Mouse (Mus musculus): ENCODE results near the gene Rarb. TPM values are rescaled to one million over a fixed set of nuclear protein-coding genes. Genes with fewer than 3 reads are reported as not detected.
A peak's percentile ranks its signal among the peaks of the same experiment; 100 is the strongest.

Gene Rarb
- total RNA-seq, 2 experiments from 2014 or later = 21.4 to 23.0 TPM

DNA sequence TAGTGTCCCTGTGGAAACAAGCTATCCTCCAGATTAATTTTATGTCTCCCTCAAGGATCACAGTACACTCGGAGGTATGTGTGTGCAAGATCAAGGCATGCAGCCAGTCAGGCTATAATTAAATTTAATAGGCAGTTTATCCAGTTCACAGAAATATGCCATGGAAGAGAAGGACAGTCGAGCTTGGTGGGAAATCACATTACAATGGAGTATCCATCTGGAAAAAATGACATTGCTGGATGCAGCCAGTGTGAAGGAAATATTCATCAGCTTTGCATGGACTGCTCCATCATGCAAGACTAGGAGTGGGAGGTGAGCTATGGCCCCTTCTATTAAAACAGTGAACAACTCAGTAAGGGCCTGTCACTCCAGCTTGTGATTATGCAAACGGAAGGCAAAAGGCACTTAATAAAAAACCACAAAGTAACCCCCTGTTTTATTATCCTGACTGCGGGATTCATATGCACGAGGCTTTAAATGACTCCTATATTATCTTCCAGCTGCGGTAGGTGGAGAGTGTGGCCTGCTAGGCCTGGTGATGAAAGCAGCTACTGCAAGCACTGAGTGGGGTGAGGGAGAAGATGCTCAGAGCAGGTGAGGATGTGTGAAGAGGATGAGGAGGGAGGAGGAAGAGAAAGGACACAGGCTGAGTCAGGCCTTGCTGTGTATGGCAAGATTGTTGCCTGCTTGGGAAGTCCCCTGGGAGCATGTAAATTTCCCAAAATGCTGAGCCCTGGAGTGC is 379.4 kb downstream of the Rarb start:
- DNase-seq (ENCODE audit: low spot score in 2 of 2) = no peak

DNA sequence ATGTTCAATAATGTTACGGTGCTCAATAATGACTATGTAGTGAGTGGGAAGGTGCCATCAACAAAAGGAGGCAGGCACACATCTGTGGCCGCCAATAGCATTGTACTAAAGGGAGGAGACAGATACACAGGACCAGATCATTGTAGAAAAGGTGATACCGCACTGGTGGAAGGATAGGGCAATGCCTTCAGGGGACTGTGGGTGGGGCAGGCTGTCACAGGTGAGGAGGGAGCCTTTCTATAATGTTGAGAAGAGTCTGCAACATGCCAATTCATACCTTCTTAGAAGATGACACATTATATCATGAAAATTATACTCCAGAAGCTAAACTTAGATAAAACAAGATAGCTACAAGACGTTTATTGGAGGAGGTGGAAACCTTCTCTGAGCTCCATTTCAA is 381.6 kb downstream of the Rarb start:
- no peak for DNase-seq (ENCODE audit: low spot score in 2 of 2)

DNA sequence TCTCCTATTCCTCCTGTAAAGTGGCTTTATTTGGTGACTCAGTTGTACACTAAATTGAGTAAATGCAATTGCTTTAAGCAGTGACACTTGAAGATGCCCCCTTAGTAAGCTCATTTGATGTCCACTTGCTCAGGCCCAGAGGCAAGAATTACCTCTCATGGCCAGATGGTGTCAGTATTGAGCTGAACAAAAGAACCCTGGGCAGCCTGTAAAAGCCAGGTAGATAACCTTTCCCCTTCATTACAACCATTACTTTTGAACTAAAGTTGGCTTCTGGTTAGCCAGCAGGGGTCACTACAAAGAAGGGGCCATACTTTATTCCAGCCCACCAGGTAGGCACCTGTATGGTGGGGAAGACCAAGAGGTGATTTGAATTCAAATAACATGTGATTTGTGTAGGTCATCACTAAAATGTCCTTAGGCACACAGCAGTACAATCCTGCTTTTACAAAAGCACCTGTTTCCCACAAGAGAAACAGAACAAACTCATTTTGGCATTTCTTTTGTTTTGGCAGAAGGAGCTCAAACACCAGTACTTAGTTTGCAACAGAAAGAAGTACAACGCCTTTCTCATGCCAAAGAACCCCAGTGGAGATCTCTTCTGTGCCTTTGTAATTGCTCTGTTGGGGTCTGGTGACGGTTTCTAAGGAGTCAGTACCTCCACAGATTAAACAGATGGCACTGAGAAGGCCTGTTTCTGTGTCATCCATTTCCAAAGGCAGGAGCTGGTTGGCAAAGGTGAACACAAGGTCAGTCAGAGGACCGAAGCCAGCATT is 384.4 kb downstream of the Rarb start:
- peak in 1 of 2 experiments; percentile 26 for DNase-seq (ENCODE audit: low spot score in 2 of 2)

DNA sequence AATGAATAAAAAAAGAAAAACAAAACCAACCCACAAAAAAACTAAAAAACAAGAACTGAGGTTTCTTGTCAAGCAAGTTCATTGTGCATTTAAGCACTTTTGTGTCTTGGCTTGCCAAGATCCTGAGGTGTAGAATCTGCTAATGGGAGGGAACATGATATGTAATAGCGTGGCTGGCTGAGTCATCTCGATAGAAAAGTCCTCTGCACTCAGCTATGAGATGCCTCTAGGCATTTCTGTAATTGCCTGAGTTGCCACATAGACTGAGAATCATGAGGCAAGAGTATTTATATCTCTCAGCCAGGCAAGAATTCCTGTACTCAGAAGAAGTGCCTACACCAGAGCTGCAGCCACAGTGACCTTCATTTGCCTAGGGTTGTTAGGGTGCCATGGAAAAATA is 385.8 kb downstream of the Rarb start:
- no peak for DNase-seq (ENCODE audit: low spot score in 2 of 2)

DNA sequence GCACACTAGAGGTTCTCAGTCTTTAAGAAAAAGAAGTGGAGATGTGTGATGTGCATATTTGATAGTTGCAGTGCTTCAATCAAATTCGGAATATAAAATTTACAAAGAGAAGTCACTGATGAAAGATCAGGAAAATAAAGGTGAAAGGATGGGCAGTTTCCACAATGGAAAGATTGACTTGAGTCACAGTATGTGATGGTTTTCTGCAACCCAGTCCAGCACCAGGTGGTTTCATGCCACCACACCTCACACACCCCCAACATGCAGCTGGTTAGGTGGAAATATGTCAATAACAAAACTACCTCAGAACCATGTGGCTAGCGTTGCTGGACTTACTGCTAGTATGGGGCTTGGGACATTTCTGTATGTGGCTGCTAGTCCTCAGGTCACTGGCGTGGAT is 386.4 kb downstream of the Rarb start:
- no peak for DNase-seq (ENCODE audit: low spot score in 2 of 2)

GRCm38 (mm10) chr14:16431941-16432499 is 386.9 kb downstream of the Rarb start:
- no peak for DNase-seq (ENCODE audit: low spot score in 2 of 2)

GRCm38 (mm10) chr14:16427569-16427968 is 391.4 kb downstream of the Rarb start:
- no peak for DNase-seq (ENCODE audit: low spot score in 2 of 2)

DNA sequence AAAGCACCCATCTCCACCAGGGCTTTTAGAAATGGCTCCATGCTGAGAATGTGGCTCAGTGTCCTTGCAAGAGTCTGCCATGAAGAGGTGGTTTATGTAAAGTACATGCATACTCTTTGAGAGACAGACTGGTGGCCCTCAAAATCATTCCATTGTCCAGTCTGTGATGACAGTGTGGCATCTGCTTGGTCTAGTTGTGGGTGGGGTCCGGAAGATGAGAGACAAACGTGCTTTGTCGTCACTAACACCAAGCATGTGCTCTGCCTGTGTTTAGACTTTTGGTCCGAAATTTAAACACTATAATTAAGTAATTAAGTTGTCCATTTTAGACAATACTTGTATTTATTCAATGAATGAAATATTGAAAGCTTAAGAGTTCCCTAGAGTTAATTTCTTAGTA is 404.8 kb downstream of the Rarb start:
- DNase-seq (ENCODE audit: low spot score in 2 of 2) = no peak

GRCm38 (mm10) chr14:16405187-16405586 is 413.8 kb downstream of the Rarb start:
- DNase-seq (ENCODE audit: low spot score in 2 of 2) = no peak

- DNase-seq (ENCODE audit: low spot score in 2 of 2) = no peak
Measured at GRCm38 (mm10) chr14:16384783-16385182, 434.2 kb downstream of the Rarb start.

All from adrenal gland, postnatal 4 days (tissue).